Mouse (Mus musculus) sigmoid colon, adult 10 weeks (tissue): ENCODE results near the gene Olfr31. TPM values are rescaled to one million over a fixed set of nuclear protein-coding genes. Genes with fewer than 3 reads are reported as not detected.

Source experiments
- polyA plus RNA-seq: library from polyadenylated mRNA; stranded (reverse); fragments of 350-450 nt; fragmentation: Illumina TruSeq; extraction: RNeasy Lipid Tissue Mini Kit (QIAGEN cat#74804); gene quantifications from one replicate; pipeline ENCODE4 v1.2.3, GENCODE M21; 2014; ENCODE audit warnings: low read depth, low replicate concordance

Gene Olfr31
- not detected for polyA plus RNA-seq

GRCm38 (mm10) chr14:14322528-14322927 lies at the start of gene Olfr31:
Gene Olfr31 (plus strand): TSS chr14:14322828.

GRCm38 (mm10) chr14:14345948-14346812 lies 23.6 kb downstream of the Olfr31 start, which contains the start of gene Il3ra:
Gene Il3ra (plus strand): TSS chr14:14346275.

Other genes with a start within 250 kb of the Olfr31 start
- gene Psmd6, start 201.8 kb upstream of the Olfr31 start, polyA plus RNA-seq, result 121 TPM
- gene Olfr720, start 136.0 kb upstream of the Olfr31 start, polyA plus RNA-seq, result not detected
- not detected for gene Il3ra, start 23.4 kb downstream of the Olfr31 start, polyA plus RNA-seq
- not detected for gene Olfr721-ps1, start 78.5 kb downstream of the Olfr31 start, polyA plus RNA-seq